Mouse (Mus musculus) adrenal gland, postnatal 14 days (tissue): Measurements from ENCODE around the gene Rdh1. TPM values are rescaled to one million over a fixed set of nuclear protein-coding genes. Genes with fewer than 3 reads are reported as not detected.

ENCODE experiments used
- total RNA-seq: library from RNA; stranded (reverse); gene quantifications from 2 replicates; pipeline ENCODE4 v1.2.3, GENCODE M21; 2021

The Rdh1 gene
- total RNA-seq, 1 experiment from 2014 or later = 1.9 TPM

Other genes starting within 250 kb of the Rdh1 start
- 53.5 and 55.7 TPM in 2 replicates for gene Ndufa4l2, start 244.8 kb upstream of the Rdh1 start, total RNA-seq
- 50.9 and 57.3 TPM in 2 replicates for gene Shmt2, start 237.3 kb upstream of the Rdh1 start, total RNA-seq
- 7.4 and 8.0 TPM in 2 replicates for gene Nxph4, start 225.2 kb upstream of the Rdh1 start, total RNA-seq
- 138 and 201 TPM in 2 replicates for gene Lrp1, start 138.6 kb upstream of the Rdh1 start, total RNA-seq
- gene Stat6, start 116.7 kb upstream of the Rdh1 start, total RNA-seq = 75.0 and 89.4 TPM in 2 replicates
- 9.2 and 9.4 TPM in 2 replicates for gene Nemp1, start 92.8 kb upstream of the Rdh1 start, total RNA-seq
- gene Nab2, start 91.2 kb upstream of the Rdh1 start, total RNA-seq = 23.7 and 24.6 TPM in 2 replicates
- 1.5 and 1.9 TPM in 2 replicates for gene Myo1a, start 54.6 kb upstream of the Rdh1 start, total RNA-seq
- not detected in 2 replicates for gene Tac2, start 35.2 kb upstream of the Rdh1 start, total RNA-seq
- gene Zbtb39, start 20.2 kb upstream of the Rdh1 start, total RNA-seq = 11.6 and 12.2 TPM in 2 replicates
- gene Gpr182, start 8.0 kb upstream of the Rdh1 start, total RNA-seq = 12.0 and 14.2 TPM in 2 replicates
- 1.4 and 2.6 TPM in 2 replicates for gene Rdh16f1, start 66 bp downstream of the Rdh1 start, total RNA-seq
- gene Rdh9, start 16.7 kb downstream of the Rdh1 start, total RNA-seq = 1.5 and 21.4 TPM in 2 replicates
- gene Rdh16, start 41.4 kb downstream of the Rdh1 start, total RNA-seq = 0.64 and 1.7 TPM in 2 replicates
- not detected in 2 replicates for gene Rdh19, start 90.2 kb downstream of the Rdh1 start, total RNA-seq
- gene Rdh16f2, start 106.8 kb downstream of the Rdh1 start, total RNA-seq = 1.4 TPM in 1 of 2 replicates, not detected in the other
- gene Rdh7, start 129.1 kb downstream of the Rdh1 start, total RNA-seq = 3.9 and 81.0 TPM in 2 replicates
- gene Sdr9c7, start 138.8 kb downstream of the Rdh1 start, total RNA-seq = 0.56 and 1.7 TPM in 2 replicates
- gene Hsd17b6, start 247.9 kb downstream of the Rdh1 start, total RNA-seq = 0.56 and 7.7 TPM in 2 replicates